Mouse (Mus musculus): ENCODE measurements around the gene Ccdc34.

Gene Ccdc34

DNA sequence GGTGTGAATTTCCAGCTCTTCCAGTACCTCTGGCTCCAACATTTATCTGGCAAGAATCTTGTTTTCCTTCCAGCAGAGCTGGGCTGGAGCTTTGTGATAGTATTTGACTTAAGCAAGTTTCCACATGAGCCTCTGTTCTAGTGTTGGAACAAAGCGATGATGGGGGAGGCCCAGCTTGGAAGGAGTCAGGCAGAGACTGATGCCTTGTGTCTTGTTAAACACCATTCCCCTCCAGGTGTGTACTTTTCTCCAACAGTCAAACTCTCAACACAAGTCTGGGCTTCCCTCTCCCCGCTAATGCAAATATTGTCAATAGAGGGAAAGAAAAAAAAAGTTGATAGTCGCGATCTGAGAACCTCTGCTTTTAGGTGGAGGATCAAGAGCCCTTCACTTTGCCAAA lies 196.7 kb downstream of the Ccdc34 start:
- DNase-seq (ENCODE audit: low spot score in 2 of 2): no peak

DNA sequence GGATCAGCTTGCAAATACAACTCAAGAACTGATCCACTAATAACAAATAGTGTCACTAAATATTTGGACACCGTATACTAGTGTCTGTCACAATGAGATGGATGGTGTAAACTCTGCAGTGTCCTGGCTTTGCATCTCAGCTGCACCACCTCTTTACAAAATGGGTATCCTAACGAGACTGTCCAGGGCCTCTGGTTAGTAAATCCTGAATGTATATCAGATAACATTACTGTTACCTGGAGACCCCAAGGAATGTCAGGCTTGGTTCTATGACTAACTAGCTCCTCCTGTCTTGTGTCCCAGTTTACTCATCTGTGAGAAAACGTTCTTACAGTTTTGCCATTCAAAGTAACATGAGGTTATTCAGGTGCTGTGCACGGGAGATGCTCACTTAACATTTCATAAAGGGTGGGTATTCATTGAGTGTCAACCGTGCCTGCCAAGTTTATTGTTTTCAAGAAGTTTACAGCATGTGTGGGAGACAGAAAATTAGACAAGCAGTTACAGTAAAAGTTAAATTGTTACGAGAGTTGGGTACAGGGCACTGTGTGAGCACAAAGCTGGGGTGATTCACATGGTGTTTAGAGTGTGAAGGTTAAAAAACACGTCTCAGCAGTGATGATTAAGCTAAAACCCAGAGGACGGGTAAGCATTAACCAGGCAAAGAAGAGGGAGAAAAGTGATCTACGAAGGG lies 197.5 kb downstream of the Ccdc34 start:
- no peak for DNase-seq (ENCODE audit: low spot score in 2 of 2)

DNA sequence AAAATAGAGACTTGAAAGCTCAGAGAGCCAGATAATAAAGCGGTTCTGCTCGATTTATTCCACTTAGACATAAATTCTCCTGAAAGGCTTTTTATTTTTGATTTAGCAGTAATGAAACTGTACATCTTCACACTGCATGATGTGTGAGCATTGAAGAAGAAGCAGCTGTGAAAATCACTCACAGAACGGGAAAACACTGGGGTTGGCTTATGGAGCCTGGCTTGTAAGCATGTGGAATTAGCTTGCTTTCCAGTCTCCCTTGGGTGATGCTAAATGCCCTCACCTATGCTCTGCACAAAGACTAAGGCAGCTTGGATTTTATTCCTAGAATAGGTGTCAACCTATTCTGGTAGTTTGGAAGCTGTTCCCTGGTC lies 198.1 kb downstream of the Ccdc34 start:
- DNase-seq (ENCODE audit: low spot score in 2 of 2): no peak

DNA sequence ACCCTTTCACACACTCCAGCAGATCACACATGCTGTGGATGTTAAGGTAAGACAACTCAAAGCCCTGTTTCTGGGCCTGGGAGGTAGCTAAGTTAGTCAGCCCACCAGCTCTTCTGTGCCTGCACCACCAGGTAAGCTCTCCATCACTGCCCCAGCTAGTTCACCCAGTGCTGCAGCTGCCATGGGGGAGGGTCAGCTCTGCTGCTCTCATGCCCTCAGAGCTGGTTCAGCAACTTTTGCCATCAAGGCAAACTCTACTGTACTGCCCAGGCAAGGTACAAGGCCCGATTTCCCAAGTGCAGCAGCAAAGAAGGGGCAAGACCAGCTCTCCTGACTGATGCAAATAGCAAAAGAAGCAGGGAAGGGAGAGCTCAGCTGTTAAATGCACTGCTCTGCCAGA lies 202.9 kb downstream of the Ccdc34 start:
- DNase-seq (ENCODE audit: low spot score in 2 of 2): no peak

DNA sequence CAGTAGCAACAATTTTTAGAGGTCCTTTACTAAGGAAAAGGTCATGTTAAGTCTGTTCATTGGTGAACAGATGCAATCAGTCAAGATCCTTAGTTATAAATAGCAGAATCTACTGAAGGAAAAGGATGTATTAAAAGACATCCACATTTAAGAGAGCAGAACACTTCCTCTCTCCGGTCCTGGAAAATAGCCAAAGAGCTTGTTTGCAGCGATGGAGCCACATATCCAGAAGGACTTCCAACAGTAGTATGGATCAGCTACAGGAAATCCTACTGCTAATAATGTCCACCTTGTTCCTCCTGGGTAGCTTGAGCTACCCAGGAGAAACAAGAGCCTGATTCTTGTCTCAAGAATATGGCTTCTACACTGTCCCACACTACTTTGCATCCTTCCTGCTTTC lies 205.2 kb downstream of the Ccdc34 start:
- DNase-seq (ENCODE audit: low spot score in 2 of 2): no peak

Data from spleen, postnatal 10 days (tissue).